ENCODE assay signal across 7 mouse cellular contexts in the genomic region with DNA sequence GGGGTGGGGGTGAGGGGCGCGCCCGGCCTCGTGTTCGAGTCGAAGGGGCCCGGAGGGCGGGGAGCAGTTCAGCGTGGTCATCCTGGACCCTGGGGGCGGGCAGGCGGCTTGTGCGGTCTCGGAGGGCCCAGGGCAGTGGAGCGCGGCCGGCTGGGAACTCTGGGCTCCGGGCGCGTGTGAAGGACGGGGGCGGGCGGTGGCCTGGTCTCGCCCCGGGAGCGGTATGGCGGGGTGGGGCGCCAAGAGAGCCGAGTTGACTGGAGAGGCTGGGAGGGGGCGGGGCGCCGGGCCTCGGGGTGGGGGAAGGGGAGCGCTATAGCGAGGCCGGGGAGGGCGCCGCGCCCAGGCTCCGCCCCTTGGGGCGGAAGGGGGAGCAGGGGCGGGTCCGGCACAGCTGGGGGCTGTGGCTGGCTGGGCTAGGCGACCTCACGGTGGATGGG. TPM values are rescaled to one million over a fixed set of nuclear protein-coding genes. Genes with fewer than 3 reads are reported as not detected.
DNase-seq lines count a peak whose midpoint lies in the region; ATAC-seq lines count a peak whose summit lies in the region.

No protein-coding gene starts in this region.

- 2% methylated on average over 30 of the region's 44 CpGs for WGBS in limb, embryonic 11.5 days
- WGBS in midbrain, embryonic 11.5 days = 2% methylated on average over 38 of the region's 44 CpGs

- peak; percentile 52 for ATAC-seq in limb, embryonic 11.5 days (ENCODE audit: insufficient number of reproducible peaks, low FRiP score, low TSS enrichment, low read depth)
- peak; percentile 58 for ATAC-seq in midbrain, embryonic 11.5 days (ENCODE audit: low FRiP score)

- no peaks in the 10 kb centered on the region for H3K27me3 ChIP-seq in limb, embryonic 11.5 days (ENCODE audit: control insufficient read depth, insufficient read depth, low read length)
- H3K27me3 ChIP-seq in midbrain, embryonic 11.5 days (ENCODE audit: control insufficient read depth, insufficient read depth, low read length) = no peaks in the 10 kb centered on the region

- H3K4me1 ChIP-seq in limb, embryonic 11.5 days (ENCODE audit: control insufficient read depth, insufficient read depth, low read length) = peaks cover 15% of the 10 kb centered on the region; the same call in 1 of the 2 replicates
- H3K4me1 ChIP-seq in midbrain, embryonic 11.5 days (ENCODE audit: control insufficient read depth, insufficient read depth, low read length) = peaks cover 24% of the 10 kb centered on the region

- H3K4me2 ChIP-seq in limb, embryonic 11.5 days (ENCODE audit: low read depth, severe bottlenecking) = peak overlapping the region; percentile 48
- peak overlapping the region; percentile 48 for H3K4me2 ChIP-seq in midbrain, embryonic 11.5 days

- H3K4me3 ChIP-seq in limb, embryonic 11.5 days (ENCODE audit: low read depth, low read length) = peak overlapping the region; percentile 98
- H3K4me3 ChIP-seq in midbrain, embryonic 11.5 days (ENCODE audit: low read depth, low read length) = peak overlapping the region; percentile 97

- peak overlapping the region; percentile 97 for H3K27ac ChIP-seq in limb, embryonic 11.5 days (replicated peaks; ENCODE audit: low read depth, low read length)
- peak overlapping the region; percentile 94 for H3K27ac ChIP-seq in midbrain, embryonic 11.5 days (ENCODE audit: low read depth, low read length)

- peaks cover 25% of the 10 kb centered on the region for H3K36me3 ChIP-seq in limb, embryonic 11.5 days (ENCODE audit: control insufficient read depth, insufficient read depth, low read length)
- H3K36me3 ChIP-seq in midbrain, embryonic 11.5 days (ENCODE audit: control insufficient read depth, insufficient read depth, low read length) = peaks cover 16% of the 10 kb centered on the region

- DNase-seq in ZHBTc4 (ENCODE audit: low read depth, low spot score) = peak; percentile 95
- peak; percentile 79 to 90 for DNase-seq in cerebellum, postnatal 25 days
- DNase-seq in gastrocnemius, postnatal 10 days = peak; percentile 94
- DNase-seq in induced T-regulatory cell, adult 2 months (ENCODE audit: low read depth) = peak; percentile 92
- DNase-seq in limb, embryonic 11.5 days (ENCODE audit: low spot score) = peak; percentile 91
- DNase-seq in midbrain, embryonic 11.5 days (ENCODE audit: low spot score, missing footprints) = peak; percentile 98
- DNase-seq in spleen, adult 12 weeks (ENCODE audit: low spot score) = peak; percentile 79

- no peaks in the 10 kb centered on the region for H3K9me3 ChIP-seq in limb, embryonic 11.5 days (ENCODE audit: control insufficient read depth, low read length)
- H3K9me3 ChIP-seq in midbrain, embryonic 11.5 days (ENCODE audit: control insufficient read depth, low read length) = no peaks in the 10 kb centered on the region

- peak overlapping the region; percentile 96 for H3K9ac ChIP-seq in limb, embryonic 11.5 days (ENCODE audit: low read length)
- H3K9ac ChIP-seq in midbrain, embryonic 11.5 days (ENCODE audit: low read length) = peak overlapping the region; percentile 97

RNA-seq across cellular contexts. Expression of gene Phf23, which starts 1.5 kb away (rescaled TPM):
- 10 to 100 TPM; 22.2 to 28.9 TPM for total RNA-seq in gastrocnemius, postnatal 10 days (2021)
- polyA plus RNA-seq in limb, embryonic 11.5 days (2014; fragmentation: Nextera tagmentation; extraction: Ambion mirVana) = 56.1 and 64.9 TPM in 2 replicates
- 51.5 and 53.4 TPM in 2 replicates for polyA plus RNA-seq in midbrain, embryonic 11.5 days (2014; fragmentation: Nextera tagmentation; extraction: Ambion mirVana)

RNA-seq across cellular contexts. Expression of gene Dvl2, which starts 3.3 kb away (rescaled TPM):
- total RNA-seq in gastrocnemius, postnatal 10 days (2021) = 10 to 100 TPM in 1 of 2 experiments, 1 to 10 TPM in 1; 8.2 to 14.7 TPM
- polyA plus RNA-seq in limb, embryonic 11.5 days (2014; fragmentation: Nextera tagmentation; extraction: Ambion mirVana) = 47.3 and 52.0 TPM in 2 replicates
- 29.0 and 30.0 TPM in 2 replicates for polyA plus RNA-seq in midbrain, embryonic 11.5 days (2014; fragmentation: Nextera tagmentation; extraction: Ambion mirVana)

RNA-seq across cellular contexts. Expression of gene Gabarap, which starts 6.1 kb away (rescaled TPM):
- total RNA-seq in gastrocnemius, postnatal 10 days (2021) = 100 to 1,000 TPM; 195 to 228 TPM
- 397 and 432 TPM in 2 replicates for polyA plus RNA-seq in limb, embryonic 11.5 days (2014; fragmentation: Nextera tagmentation; extraction: Ambion mirVana)
- polyA plus RNA-seq in midbrain, embryonic 11.5 days (2014; fragmentation: Nextera tagmentation; extraction: Ambion mirVana) = 566 and 590 TPM in 2 replicates

RNA-seq across cellular contexts. Expression of gene Elp5, which starts 14.8 kb away (rescaled TPM):
- 10 to 100 TPM; 46.9 to 53.2 TPM for total RNA-seq in gastrocnemius, postnatal 10 days (2021)
- 148 and 151 TPM in 2 replicates for polyA plus RNA-seq in limb, embryonic 11.5 days (2014; fragmentation: Nextera tagmentation; extraction: Ambion mirVana)
- polyA plus RNA-seq in midbrain, embryonic 11.5 days (2014; fragmentation: Nextera tagmentation; extraction: Ambion mirVana) = 150 and 151 TPM in 2 replicates

RNA-seq across cellular contexts. Expression of gene Ctdnep1, which starts 16.1 kb away (rescaled TPM):
- 100 to 1,000 TPM; 237 to 249 TPM for total RNA-seq in gastrocnemius, postnatal 10 days (2021)
- 22.8 and 27.6 TPM in 2 replicates for polyA plus RNA-seq in limb, embryonic 11.5 days (2014; fragmentation: Nextera tagmentation; extraction: Ambion mirVana)
- 20.7 and 22.6 TPM in 2 replicates for polyA plus RNA-seq in midbrain, embryonic 11.5 days (2014; fragmentation: Nextera tagmentation; extraction: Ambion mirVana)

Comparison
In these comparisons a context has a peak if more than half of its experiments do, and no peak if none do; other contexts are left out.
1. Peak in every context shown above with its lines: DNase-seq, ATAC-seq, H3K4me3 ChIP-seq and H3K27ac ChIP-seq.